Mouse (Mus musculus): Measurements from ENCODE around the gene Gm9821. TPM values are rescaled to one million over a fixed set of nuclear protein-coding genes. Genes with fewer than 3 reads are reported as not detected.
A peak's percentile ranks its signal among the peaks of the same experiment; 100 is the strongest.

Gm9821 gene
- polyA plus RNA-seq, 1 experiment from 2014 or later = 0.33 TPM

- H3K4me2 ChIP-seq (ENCODE audit: low read depth, low read length) = peak overlapping the region; percentile 35
- no peak overlapping the region for H3K4me3 ChIP-seq (ENCODE audit: low read depth, low read length)
- H3K9ac ChIP-seq (replicated peaks; ENCODE audit: low read depth, low read length) = peak overlapping the region; percentile 41
- peak; percentile 62 for ATAC-seq (ENCODE audit: low read depth)
- H3K27me3 ChIP-seq (ENCODE audit: control insufficient read depth, insufficient read depth, low read length) = no peaks in the 10 kb centered on the region
- H3K27ac ChIP-seq (ENCODE audit: low read depth, low read length) = peak overlapping the region; percentile 48; the same call in 1 of the 2 replicates
- WGBS = 0% methylated on average over 8 of the region's 13 CpGs
- peaks cover 8% of the 10 kb centered on the region for H3K4me1 ChIP-seq (ENCODE audit: control insufficient read depth, insufficient read depth, low read length)
- no peaks in the 10 kb centered on the region for H3K36me3 ChIP-seq (ENCODE audit: control insufficient read depth, insufficient read depth, low read length)
- no peaks in the 10 kb centered on the region for H3K9me3 ChIP-seq (ENCODE audit: control insufficient read depth, low read length)
Observed at GRCm38 (mm10) chr2:91984439-91984838, 38.9 kb downstream of the Gm9821 start.

GRCm38 (mm10) chr2:91984906-91985525, 39.5 kb downstream of the Gm9821 start:
- Histone ChIP-seq H3K9me3 (ENCODE audit: control insufficient read depth, low read length) (no peaks in the 10 kb centered on the region), H3K27ac (ENCODE audit: low read depth, low read length) (peak overlapping the region; percentile 48; the same call in 1 of the 2 replicates), H3K4me3 (ENCODE audit: low read depth, low read length) (no peak overlapping the region), H3K9ac (replicated peaks; ENCODE audit: low read depth, low read length) (no peak overlapping the region), H3K4me2 (ENCODE audit: low read depth, low read length) (no peak overlapping the region), H3K4me1 (ENCODE audit: control insufficient read depth, insufficient read depth, low read length) (peaks cover 8% of the 10 kb centered on the region), H3K36me3 (ENCODE audit: control insufficient read depth, insufficient read depth, low read length) (no peaks in the 10 kb centered on the region), H3K27me3 (ENCODE audit: control insufficient read depth, insufficient read depth, low read length) (no peaks in the 10 kb centered on the region)
- ATAC-seq (ENCODE audit: low read depth) = no peak
- WGBS = 34% methylated on average over 9 of the region's 9 CpGs

DNA sequence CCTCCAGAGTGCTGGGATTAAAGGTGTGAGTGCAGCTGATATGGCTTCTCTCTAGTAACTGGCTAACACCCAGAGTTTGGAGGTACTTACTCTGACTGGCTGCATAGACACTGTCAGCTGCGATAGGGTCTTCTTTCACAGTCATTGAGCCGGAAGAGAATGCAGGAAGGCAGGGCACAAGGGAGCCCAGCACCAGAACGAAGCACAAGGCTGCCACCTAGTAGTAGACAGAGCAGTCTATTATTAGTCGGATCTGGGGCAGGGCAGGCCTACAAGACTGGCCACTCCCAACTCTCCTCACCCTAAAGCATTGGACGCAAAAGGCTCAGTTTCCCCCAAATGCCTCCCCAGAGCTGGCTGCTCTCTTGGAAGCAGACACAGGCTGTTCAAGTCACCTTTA, 40.6 kb downstream of the Gm9821 start:
- H3K4me2 ChIP-seq (ENCODE audit: low read depth, low read length) = no peak overlapping the region
- H3K27me3 ChIP-seq (ENCODE audit: control insufficient read depth, insufficient read depth, low read length) = no peaks in the 10 kb centered on the region
- ATAC-seq (ENCODE audit: low read depth) = peak; percentile 57
- H3K9me3 ChIP-seq (ENCODE audit: control insufficient read depth, low read length) = no peaks in the 10 kb centered on the region
- no peak overlapping the region for H3K4me3 ChIP-seq (ENCODE audit: low read depth, low read length)
- no peak overlapping the region for H3K9ac ChIP-seq (replicated peaks; ENCODE audit: low read depth, low read length)
- no peaks in the 10 kb centered on the region for H3K36me3 ChIP-seq (ENCODE audit: control insufficient read depth, insufficient read depth, low read length)
- 5% methylated on average over 5 of the region's 5 CpGs for WGBS
- H3K27ac ChIP-seq (ENCODE audit: low read depth, low read length) = no peak overlapping the region
- peaks cover 8% of the 10 kb centered on the region for H3K4me1 ChIP-seq (ENCODE audit: control insufficient read depth, insufficient read depth, low read length)

- Histone ChIP-seq H3K9me3 (ENCODE audit: control insufficient read depth, low read length) (no peaks in the 10 kb centered on the region), H3K4me1 (ENCODE audit: control insufficient read depth, insufficient read depth, low read length) (peaks cover 8% of the 10 kb centered on the region), H3K27ac (ENCODE audit: low read depth, low read length) (no peak overlapping the region), H3K4me2 (ENCODE audit: low read depth, low read length) (no peak overlapping the region), H3K4me3 (ENCODE audit: low read depth, low read length) (no peak overlapping the region), H3K27me3 (ENCODE audit: control insufficient read depth, insufficient read depth, low read length) (no peaks in the 10 kb centered on the region), H3K9ac (replicated peaks; ENCODE audit: low read depth, low read length) (no peak overlapping the region), H3K36me3 (ENCODE audit: control insufficient read depth, insufficient read depth, low read length) (no peaks in the 10 kb centered on the region)
- 0% methylated on average over 3 of the region's 3 CpGs for WGBS
- ATAC-seq (ENCODE audit: low read depth) = peak; percentile 11; the same call in 1 of the 2 replicates
Observed at GRCm38 (mm10) chr2:91987542-91987941, 42.0 kb downstream of the Gm9821 start.

GRCm38 (mm10) chr2:91989750-91990149, 44.2 kb downstream of the Gm9821 start:
- H3K9me3 ChIP-seq (ENCODE audit: control insufficient read depth, low read length) = no peaks in the 10 kb centered on the region
- H3K4me2 ChIP-seq (ENCODE audit: low read depth, low read length) = no peak overlapping the region
- H3K4me1 ChIP-seq (ENCODE audit: control insufficient read depth, insufficient read depth, low read length) = peaks cover under 1% of the 10 kb centered on the region; the same call in 1 of the 2 replicates
- no peaks in the 10 kb centered on the region for H3K36me3 ChIP-seq (ENCODE audit: control insufficient read depth, insufficient read depth, low read length)
- H3K4me3 ChIP-seq (ENCODE audit: low read depth, low read length) = no peak overlapping the region
- H3K27me3 ChIP-seq (ENCODE audit: control insufficient read depth, insufficient read depth, low read length) = no peaks in the 10 kb centered on the region
- no peak for ATAC-seq (ENCODE audit: low read depth)
- no peak overlapping the region for H3K27ac ChIP-seq (ENCODE audit: low read depth, low read length)
- no peak overlapping the region for H3K9ac ChIP-seq (replicated peaks; ENCODE audit: low read depth, low read length)

- no peak overlapping the region for H3K9ac ChIP-seq (replicated peaks; ENCODE audit: low read depth, low read length)
- H3K4me3 ChIP-seq (ENCODE audit: low read depth, low read length) = no peak overlapping the region
- H3K4me2 ChIP-seq (ENCODE audit: low read depth, low read length) = no peak overlapping the region
- ATAC-seq (ENCODE audit: low read depth) = no peak
- no peaks in the 10 kb centered on the region for H3K9me3 ChIP-seq (ENCODE audit: control insufficient read depth, low read length)
- no peaks in the 10 kb centered on the region for H3K4me1 ChIP-seq (ENCODE audit: control insufficient read depth, insufficient read depth, low read length)
- no peaks in the 10 kb centered on the region for H3K36me3 ChIP-seq (ENCODE audit: control insufficient read depth, insufficient read depth, low read length)
- H3K27ac ChIP-seq (ENCODE audit: low read depth, low read length) = no peak overlapping the region
- WGBS = 44% methylated on average over 3 of the region's 3 CpGs
- H3K27me3 ChIP-seq (ENCODE audit: control insufficient read depth, insufficient read depth, low read length) = no peaks in the 10 kb centered on the region
Observed at GRCm38 (mm10) chr2:91993409-91993808, 47.9 kb downstream of the Gm9821 start.

DNA sequence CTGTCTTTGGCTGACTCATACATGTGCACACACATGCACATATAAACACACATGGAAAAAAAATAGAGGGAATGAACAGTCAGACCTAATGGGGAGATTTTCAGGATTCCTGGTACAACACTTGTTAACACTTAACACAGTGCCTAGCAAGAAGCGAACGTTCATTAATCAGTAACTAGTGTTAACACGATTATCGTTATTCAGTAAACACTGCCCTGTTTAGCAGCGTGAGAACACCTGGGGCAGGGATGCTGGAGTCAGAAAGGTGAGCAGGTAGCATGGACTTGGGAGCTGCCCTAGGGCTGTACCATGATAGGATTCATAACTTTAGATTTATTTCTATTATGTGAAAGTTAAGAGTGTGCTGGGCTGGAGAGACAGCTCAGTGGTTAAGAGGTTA, 50.5 kb downstream of the Gm9821 start:
- H3K36me3 ChIP-seq (ENCODE audit: control insufficient read depth, insufficient read depth, low read length) = no peaks in the 10 kb centered on the region
- H3K4me2 ChIP-seq (ENCODE audit: low read depth, low read length) = no peak overlapping the region
- no peak for ATAC-seq (ENCODE audit: low read depth)
- no peak overlapping the region for H3K9ac ChIP-seq (replicated peaks; ENCODE audit: low read depth, low read length)
- no peak overlapping the region for H3K27ac ChIP-seq (ENCODE audit: low read depth, low read length)
- no peaks in the 10 kb centered on the region for H3K4me1 ChIP-seq (ENCODE audit: control insufficient read depth, insufficient read depth, low read length)
- H3K4me3 ChIP-seq (ENCODE audit: low read depth, low read length) = no peak overlapping the region
- 93% methylated on average over 5 of the region's 5 CpGs for WGBS
- no peaks in the 10 kb centered on the region for H3K9me3 ChIP-seq (ENCODE audit: control insufficient read depth, low read length)
- no peaks in the 10 kb centered on the region for H3K27me3 ChIP-seq (ENCODE audit: control insufficient read depth, insufficient read depth, low read length)

Small RNA genes within 50 kb of the gene (microRNA-seq; reads per million reads assigned to microRNA genes)
- gene Mir6999 = not detected

Other genes starting within 250 kb of the Gm9821 start
- gene Atg13, start 235.1 kb upstream of the Gm9821 start, polyA plus RNA-seq (2014; fragmentation: Nextera tagmentation; extraction: Ambion mirVana) = 42.3 and 43.5 TPM in 2 replicates
- 16.5 and 17.7 TPM in 2 replicates for gene Harbi1, start 234.9 kb upstream of the Gm9821 start, polyA plus RNA-seq (2014; fragmentation: Nextera tagmentation; extraction: Ambion mirVana)
- gene Ambra1, start 215.6 kb upstream of the Gm9821 start, polyA plus RNA-seq (2014; fragmentation: Nextera tagmentation; extraction: Ambion mirVana) = 23.6 and 24.2 TPM in 2 replicates
- 1.1 and 1.4 TPM in 2 replicates for gene Chrm4, start 18.5 kb upstream of the Gm9821 start, polyA plus RNA-seq (2014; fragmentation: Nextera tagmentation; extraction: Ambion mirVana)
- gene Mdk, start 13.4 kb upstream of the Gm9821 start, polyA plus RNA-seq (2014; fragmentation: Nextera tagmentation; extraction: Ambion mirVana) = 93.6 and 155 TPM in 2 replicates
- gene Dgkz, start 30.2 kb downstream of the Gm9821 start, polyA plus RNA-seq (2014; fragmentation: Nextera tagmentation; extraction: Ambion mirVana) = 36.7 and 51.1 TPM in 2 replicates
- 1.2 and 4.5 TPM in 2 replicates for gene Creb3l1, start 78.8 kb downstream of the Gm9821 start, polyA plus RNA-seq (2014; fragmentation: Nextera tagmentation; extraction: Ambion mirVana)
- gene Phf21a, start 147.4 kb downstream of the Gm9821 start, polyA plus RNA-seq (2014; fragmentation: Nextera tagmentation; extraction: Ambion mirVana) = 35.5 and 39.9 TPM in 2 replicates